In the genomic region with DNA sequence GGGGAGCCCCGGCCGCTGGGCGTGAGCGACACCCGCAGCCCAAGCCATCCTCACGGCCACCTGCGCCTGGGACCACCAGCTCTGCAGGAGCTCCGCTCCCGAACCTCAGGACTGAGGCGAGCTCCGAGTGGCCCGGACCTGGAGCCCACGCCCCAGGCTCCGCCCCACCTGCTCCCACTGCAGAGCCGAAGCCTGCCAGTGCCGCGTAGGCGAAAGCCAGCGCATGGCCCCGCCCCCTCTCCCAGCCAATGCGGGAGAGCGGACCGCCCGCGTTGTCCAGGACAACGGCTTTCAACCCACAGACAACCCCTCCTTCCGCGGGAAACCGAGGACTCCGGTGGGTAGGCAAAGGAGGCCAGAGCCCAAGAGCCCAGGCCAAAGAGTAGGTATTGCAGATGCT, we compare ENCODE assay signal across 9 mouse cellular contexts. TPM values are rescaled to one million over a fixed set of nuclear protein-coding genes. Genes with fewer than 3 reads are reported as not detected.
A peak's percentile ranks its signal among the peaks of the same experiment; 100 is the strongest.
DNase-seq lines count a peak whose midpoint lies in the region; ATAC-seq and TF ChIP-seq lines count a peak whose summit lies in the region.
"Had no signal": no experiment of that assay in that cellular context is flagged by ENCODE, and none has a peak within 500 bp of the region (broad histone marks: within the 10 kb centered on the region; RNA-seq: fewer than 3 reads in every experiment).

No protein-coding gene starts in this region.

- WGBS in bone marrow, adult 2 months, result 1% methylated on average over 30 of the region's 30 CpGs
- WGBS in embryonic facial prominence, embryonic 15.5 days, result under 1% methylated on average over 30 of the region's 30 CpGs
- 0% methylated on average over 30 of the region's 30 CpGs for WGBS in heart, embryonic 12.5 days
- WGBS in kidney, embryonic 16.5 days, result under 1% methylated on average over 30 of the region's 30 CpGs

- H3K27ac ChIP-seq in bone marrow, adult 2 months (ENCODE audit: control insufficient read depth, insufficient read depth, low read depth, low read length, poor library complexity), result peak overlapping the region; percentile 7; the same call in 1 of the 2 replicates
- peak overlapping the region; percentile 98; the same call in 1 of the 2 replicates for H3K27ac ChIP-seq in embryonic facial prominence, embryonic 15.5 days (replicated peaks)
- H3K27ac ChIP-seq in heart, embryonic 12.5 days (ENCODE audit: poor library complexity, severe bottlenecking), result peak overlapping the region; percentile 13; the same call in 1 of the 2 replicates
- H3K27ac ChIP-seq in kidney, embryonic 16.5 days (ENCODE audit: low read length), result no peak overlapping the region

- H3K4me3 ChIP-seq in bone marrow, adult 2 months (replicated peaks; ENCODE audit: control insufficient read depth, low read depth, low read length), result peak overlapping the region; percentile 34
- H3K4me3 ChIP-seq in embryonic facial prominence, embryonic 15.5 days (replicated peaks), result peak overlapping the region; percentile 96
- H3K4me3 ChIP-seq in heart, embryonic 12.5 days, result peak overlapping the region; percentile 93
- H3K4me3 ChIP-seq in kidney, embryonic 16.5 days (ENCODE audit: low read length), result peak overlapping the region; percentile 89

- no peak for TF ChIP-seq CTCF in bone marrow, adult 2 months (IDR thresholded peaks at IDR 0.05; ENCODE audit: control insufficient read depth, insufficient read depth, low read length)

- peak overlapping the region; percentile 51 for H3K9ac ChIP-seq in embryonic facial prominence, embryonic 15.5 days
- peak overlapping the region; percentile 99 for H3K9ac ChIP-seq in heart, embryonic 12.5 days
- H3K9ac ChIP-seq in kidney, embryonic 16.5 days (replicated peaks; ENCODE audit: low read length), result peak overlapping the region; percentile 75

- ATAC-seq in embryonic facial prominence, embryonic 15.5 days (ENCODE audit: insufficient number of reproducible peaks, low FRiP score, low TSS enrichment, low read depth), result peak; percentile 88
- ATAC-seq in heart, embryonic 12.5 days (ENCODE audit: insufficient number of reproducible peaks, low FRiP score), result peak; percentile 89
- peak; percentile 92 for ATAC-seq in kidney, embryonic 16.5 days (ENCODE audit: low FRiP score, low TSS enrichment)
- peak; percentile 60 for ATAC-seq in monocyte, adult 5-6 weeks (replicated peaks; ENCODE audit: insufficient number of reproducible peaks, low FRiP score, low TSS enrichment, poor library complexity, severe bottlenecking)

- H3K4me1 ChIP-seq in bone marrow, adult 2 months (ENCODE audit: control insufficient read depth, insufficient read depth, low read length), result peaks cover 1% of the 10 kb centered on the region; the same call in 1 of the 2 replicates
- H3K4me1 ChIP-seq in embryonic facial prominence, embryonic 15.5 days, result peaks cover 49% of the 10 kb centered on the region
- H3K4me1 ChIP-seq in heart, embryonic 12.5 days (replicated peaks), result peaks cover 46% of the 10 kb centered on the region
- peaks cover 31% of the 10 kb centered on the region for H3K4me1 ChIP-seq in kidney, embryonic 16.5 days (ENCODE audit: insufficient read depth, low read length)

- peak overlapping the region; percentile 94 for H3K4me2 ChIP-seq in embryonic facial prominence, embryonic 15.5 days (replicated peaks)
- H3K4me2 ChIP-seq in heart, embryonic 12.5 days, result peak overlapping the region; percentile 98
- H3K4me2 ChIP-seq in kidney, embryonic 16.5 days (replicated peaks; ENCODE audit: low read depth, low read length), result peak overlapping the region; percentile 93

- no peak for TF ChIP-seq POLR2A in bone marrow, adult 2 months (IDR thresholded peaks at IDR 0.05; ENCODE audit: borderline replicate concordance, control insufficient read depth, low read depth, low read length)

- peaks cover 43% of the 10 kb centered on the region for H3K36me3 ChIP-seq in embryonic facial prominence, embryonic 15.5 days
- peaks cover 42% of the 10 kb centered on the region for H3K36me3 ChIP-seq in heart, embryonic 12.5 days
- H3K36me3 ChIP-seq in kidney, embryonic 16.5 days (ENCODE audit: insufficient read depth, low read length), result peaks cover 24% of the 10 kb centered on the region
- H3K36me3 ChIP-seq: G1E had no signal

- DNase-seq in 3T3-L1 (ENCODE audit: low read depth, low spot score), result peak; percentile 92
- DNase-seq in liver, result peak; percentile 87
- DNase-seq in spleen, postnatal 36 days (ENCODE audit: low spot score in 2 of 2), result peak; percentile 89 to 90

- no peaks in the 10 kb centered on the region for H3K9me3 ChIP-seq in embryonic facial prominence, embryonic 15.5 days (replicated peaks)
- no peaks in the 10 kb centered on the region for H3K9me3 ChIP-seq in heart, embryonic 12.5 days (replicated peaks)
- no peaks in the 10 kb centered on the region for H3K9me3 ChIP-seq in kidney, embryonic 16.5 days (ENCODE audit: low read length)
- H3K9me3 ChIP-seq: G1E had no signal

- H3K27me3 ChIP-seq in embryonic facial prominence, embryonic 15.5 days, result no peaks in the 10 kb centered on the region
- H3K27me3 ChIP-seq in heart, embryonic 12.5 days (replicated peaks), result no peaks in the 10 kb centered on the region
- H3K27me3 ChIP-seq in kidney, embryonic 16.5 days (ENCODE audit: insufficient read depth, low read length), result no peaks in the 10 kb centered on the region

RNA-seq across cellular contexts. Expression of a gene that starts 2.8 kb away (rescaled TPM):
- polyA plus RNA-seq in bone marrow, adult 2 months (2011; ENCODE audit: insufficient read depth, insufficient read length, low replicate concordance, missing spikeins), result 9.0 and 30.6 TPM in 2 replicates
- 19.0 and 19.3 TPM in 2 replicates for polyA plus RNA-seq in embryonic facial prominence, embryonic 15.5 days (2015; fragmentation: Nextera tagmentation; extraction: Ambion mirVana)
- polyA plus RNA-seq in heart, embryonic 12.5 days (2016; fragmentation: Nextera tagmentation; extraction: Ambion mirVana), result 20.0 and 20.8 TPM in 2 replicates
- polyA plus RNA-seq in kidney, embryonic 16.5 days (2015; fragmentation: Nextera tagmentation; extraction: Ambion mirVana), result 11.7 and 15.3 TPM in 2 replicates
- 67.8 to 132 TPM (median 89.1 TPM) in 3 replicates for total RNA-seq in monocyte, adult 5-6 weeks (2017)

RNA-seq across cellular contexts. Expression of a gene that starts 38.1 kb away (rescaled TPM):
- polyA plus RNA-seq in bone marrow, adult 2 months (2011; ENCODE audit: insufficient read depth, insufficient read length, low replicate concordance, missing spikeins), result 34.2 and 70.1 TPM in 2 replicates
- polyA plus RNA-seq in embryonic facial prominence, embryonic 15.5 days (2015; fragmentation: Nextera tagmentation; extraction: Ambion mirVana), result 145 and 152 TPM in 2 replicates
- 79.4 and 85.4 TPM in 2 replicates for polyA plus RNA-seq in heart, embryonic 12.5 days (2016; fragmentation: Nextera tagmentation; extraction: Ambion mirVana)
- polyA plus RNA-seq in kidney, embryonic 16.5 days (2015; fragmentation: Nextera tagmentation; extraction: Ambion mirVana), result 175 and 189 TPM in 2 replicates
- 44.9 to 89.5 TPM (median 54.6 TPM) in 3 replicates for total RNA-seq in monocyte, adult 5-6 weeks (2017)

RNA-seq across cellular contexts. Expression of a gene that starts 47.5 kb away (rescaled TPM):
- polyA plus RNA-seq in bone marrow, adult 2 months (2011; ENCODE audit: insufficient read depth, insufficient read length, low replicate concordance, missing spikeins), result 6.5 and 11.4 TPM in 2 replicates
- polyA plus RNA-seq in embryonic facial prominence, embryonic 15.5 days (2015; fragmentation: Nextera tagmentation; extraction: Ambion mirVana), result 3.4 and 3.6 TPM in 2 replicates
- 0.47 and 0.59 TPM in 2 replicates for polyA plus RNA-seq in heart, embryonic 12.5 days (2016; fragmentation: Nextera tagmentation; extraction: Ambion mirVana)
- polyA plus RNA-seq in kidney, embryonic 16.5 days (2015; fragmentation: Nextera tagmentation; extraction: Ambion mirVana), result 0.84 and 0.91 TPM in 2 replicates
- 36.2 to 60.6 TPM (median 43.2 TPM) in 3 replicates for total RNA-seq in monocyte, adult 5-6 weeks (2017)
- polyA plus RNA-seq: G1E had no signal

Comparison
In these comparisons a context has a peak if more than half of its experiments do, and no peak if none do; other contexts are left out.
1. H3K4me3 ChIP-seq: peak in every context shown above with its lines; median percentile 96 in embryonic facial prominence, embryonic 15.5 days; 93 in heart, embryonic 12.5 days; 89 in kidney, embryonic 16.5 days; 34 in bone marrow, adult 2 months.